Mouse (Mus musculus) kidney, adult 2 months (tissue): ENCODE data around the gene Cfap44.

Source experiments
- CTCF ChIP-seq: fragments of 200-500 bp; conservative IDR thresholded peaks from 2 replicates; pipeline ENCODE4 v1.5.1; 2011; ENCODE audit warnings: low read depth, mild to moderate bottlenecking, control low read depth, low read length, moderate library complexity, mixed read lengths; ENCODE audit not compliant: insufficient read depth, insufficient read length
- POLR2A ChIP-seq: fragments of 200-500 bp; IDR thresholded peaks from one replicate; pipeline ENCODE4 v1.6.1; 2011; ENCODE audit warnings: low read depth, low read length, control low read depth

DNA sequence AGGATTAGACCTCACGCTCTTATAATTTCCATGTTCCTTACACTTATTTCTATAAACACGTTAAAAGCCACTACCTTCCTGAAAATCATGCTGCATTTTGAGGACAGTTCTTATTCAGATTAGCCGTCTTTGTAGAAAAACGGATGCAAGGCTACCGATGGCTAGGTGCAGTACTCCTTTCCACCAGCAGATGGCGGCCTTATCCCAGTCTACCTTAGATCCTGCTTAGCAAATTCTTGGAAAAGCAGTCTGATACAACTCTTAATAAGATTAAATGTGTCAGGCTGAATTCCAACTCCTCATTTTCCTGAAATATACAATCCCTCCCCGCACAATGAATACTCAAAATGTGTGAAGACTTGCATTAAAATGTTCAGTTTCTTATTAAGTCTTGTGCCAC is 89.5 kb downstream of the Cfap44 start:
- peak; percentile 93 for TF ChIP-seq CTCF
- no peak for TF ChIP-seq POLR2A
